Mouse (Mus musculus): ENCODE data around the gene Myg1. TPM values are rescaled to one million over a fixed set of nuclear protein-coding genes. Genes with fewer than 3 reads are reported as not detected.

The Myg1 gene
- polyA plus RNA-seq (2012; rRNA removed), result 24.7 and 27.7 TPM in 2 replicates

GRCm38 (mm10) chr15:102331610-102332015, at the start of gene Myg1:
Gene Myg1 (plus strand): TSS chr15:102331709.

GRCm38 (mm10) chr15:102295633-102296367, 35.7 kb upstream of the Myg1 start, which contains the start of gene Espl1:
Gene Espl1 (plus strand): TSS chr15:102296266.

GRCm38 (mm10) chr15:102326022-102326576, 5.4 kb upstream of the Myg1 start, which contains the start of gene Pfdn5:
Gene Pfdn5 (plus strand): TSS chr15:102326116.

GRCm38 (mm10) chr15:102350138-102350941, 18.8 kb downstream of the Myg1 start, which contains the start of gene Aaas:
Gene Aaas (minus strand): TSS chr15:102350771.

GRCm38 (mm10) chr15:102366733-102367344, 35.3 kb downstream of the Myg1 start, which contains the start of gene Sp7:
Gene Sp7 (minus strand): TSS chr15:102367182.

Other genes starting within 250 kb of the Myg1 start
- 67.8 and 68.1 TPM in 2 replicates for gene Tns2, start 231.3 kb upstream of the Myg1 start, polyA plus RNA-seq (2012; rRNA removed)
- 31.6 and 32.7 TPM in 2 replicates for gene Spryd3, start 195.5 kb upstream of the Myg1 start, polyA plus RNA-seq (2012; rRNA removed)
- 38.2 and 48.3 TPM in 2 replicates for gene Igfbp6, start 187.3 kb upstream of the Myg1 start, polyA plus RNA-seq (2012; rRNA removed)
- gene Soat2, start 181.2 kb upstream of the Myg1 start, polyA plus RNA-seq (2012; rRNA removed), result 8.3 and 10.1 TPM in 2 replicates
- 5.2 and 6.7 TPM in 2 replicates for gene Zfp740, start 128.5 kb upstream of the Myg1 start, polyA plus RNA-seq (2012; rRNA removed)
- gene Csad, start 127.0 kb upstream of the Myg1 start, polyA plus RNA-seq (2012; rRNA removed), result 16.5 and 23.7 TPM in 2 replicates
- 1.9 and 3.1 TPM in 2 replicates for gene Itgb7, start 99.8 kb upstream of the Myg1 start, polyA plus RNA-seq (2012; rRNA removed)
- gene Rarg, start 74.2 kb upstream of the Myg1 start, polyA plus RNA-seq (2012; rRNA removed), result 29.2 and 33.2 TPM in 2 replicates
- gene Gm9918, start 61.1 kb upstream of the Myg1 start, polyA plus RNA-seq (2012; rRNA removed), result 0.06 TPM in 2 replicates
- gene Mfsd5, start 52.3 kb upstream of the Myg1 start, polyA plus RNA-seq (2012; rRNA removed), result 57.4 and 84.1 TPM in 2 replicates
- 2.2 and 4.3 TPM in 2 replicates for gene Espl1, start 35.4 kb upstream of the Myg1 start, polyA plus RNA-seq (2012; rRNA removed)
- gene Pfdn5, start 5.6 kb upstream of the Myg1 start, polyA plus RNA-seq (2012; rRNA removed), result 10.2 and 10.5 TPM in 2 replicates
- 22.6 and 24.0 TPM in 2 replicates for gene Aaas, start 19.1 kb downstream of the Myg1 start, polyA plus RNA-seq (2012; rRNA removed)
- 0.05 and 0.10 TPM in 2 replicates for gene Sp7, start 35.5 kb downstream of the Myg1 start, polyA plus RNA-seq (2012; rRNA removed)
- 2.7 and 7.2 TPM in 2 replicates for gene Sp1, start 74.4 kb downstream of the Myg1 start, polyA plus RNA-seq (2012; rRNA removed)
- gene Amhr2, start 113.7 kb downstream of the Myg1 start, polyA plus RNA-seq (2012; rRNA removed), result 2.6 and 6.6 TPM in 2 replicates
- 485 and 586 TPM in 2 replicates for gene Prr13, start 127.3 kb downstream of the Myg1 start, polyA plus RNA-seq (2012; rRNA removed)
- 195 and 199 TPM in 2 replicates for gene Pcbp2, start 138.8 kb downstream of the Myg1 start, polyA plus RNA-seq (2012; rRNA removed)
- not detected in 2 replicates for gene Gm10337, start 172.0 kb downstream of the Myg1 start, polyA plus RNA-seq (2012; rRNA removed)
- 1.8 and 2.4 TPM in 2 replicates for gene Map3k12, start 185.4 kb downstream of the Myg1 start, polyA plus RNA-seq (2012; rRNA removed)
- 52.2 and 62.0 TPM in 2 replicates for gene Tarbp2, start 186.5 kb downstream of the Myg1 start, polyA plus RNA-seq (2012; rRNA removed)
- 2.6 and 5.3 TPM in 2 replicates for gene Npff, start 193.2 kb downstream of the Myg1 start, polyA plus RNA-seq (2012; rRNA removed)